Mouse (Mus musculus): ENCODE data around the gene Kirrel3. TPM values are rescaled to one million over a fixed set of nuclear protein-coding genes. Genes with fewer than 3 reads are reported as not detected.

Gene Kirrel3
- polyA plus RNA-seq, 1 experiment from 2014 or later, result 3.5 TPM

DNA sequence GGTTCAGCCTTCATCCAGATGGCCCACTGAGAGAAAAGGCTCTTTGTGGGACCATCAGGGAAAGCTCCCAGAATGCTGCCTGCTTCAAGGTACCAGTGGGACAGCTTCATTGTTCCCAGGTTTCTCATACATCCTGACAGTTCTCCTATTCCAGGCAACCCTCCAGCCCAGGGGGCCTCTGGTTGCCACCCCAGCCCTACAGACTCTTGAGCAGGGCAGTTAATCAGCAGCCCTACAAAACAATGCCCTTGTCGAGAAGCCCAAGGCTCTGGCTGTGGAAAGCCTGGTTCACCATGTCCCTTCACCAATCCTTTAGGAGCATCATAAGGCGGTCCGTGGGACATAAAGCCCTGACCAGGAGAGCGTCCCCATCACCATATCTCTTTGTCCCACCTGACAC is 567.0 kb downstream of the Kirrel3 start:
- no peak overlapping the region for H3K4me2 ChIP-seq
- H3K4me3 ChIP-seq (replicated peaks), result no peak overlapping the region
- H3K27ac ChIP-seq, result no peak overlapping the region
- ATAC-seq (ENCODE audit: insufficient read depth, low FRiP score, low read depth), result no peak
- no peaks in the 10 kb centered on the region for H3K27me3 ChIP-seq (replicated peaks)
- no peaks in the 10 kb centered on the region for H3K9me3 ChIP-seq
- H3K4me1 ChIP-seq, result no peaks in the 10 kb centered on the region
- 93% methylated on average over 4 of the region's 4 CpGs for WGBS
- no peaks in the 10 kb centered on the region for H3K36me3 ChIP-seq
- H3K9ac ChIP-seq, result no peak overlapping the region

GRCm38 (mm10) chr9:35053081-35053480 is 567.4 kb downstream of the Kirrel3 start:
- H3K4me2 ChIP-seq, result no peak overlapping the region
- no peak for ATAC-seq (ENCODE audit: insufficient read depth, low FRiP score, low read depth)
- H3K9me3 ChIP-seq, result no peaks in the 10 kb centered on the region
- H3K4me3 ChIP-seq (replicated peaks), result no peak overlapping the region
- H3K27me3 ChIP-seq (replicated peaks), result no peaks in the 10 kb centered on the region
- 92% methylated on average over 16 of the region's 16 CpGs for WGBS
- H3K9ac ChIP-seq, result no peak overlapping the region
- H3K36me3 ChIP-seq, result no peaks in the 10 kb centered on the region
- no peak overlapping the region for H3K27ac ChIP-seq
- no peaks in the 10 kb centered on the region for H3K4me1 ChIP-seq

DNA sequence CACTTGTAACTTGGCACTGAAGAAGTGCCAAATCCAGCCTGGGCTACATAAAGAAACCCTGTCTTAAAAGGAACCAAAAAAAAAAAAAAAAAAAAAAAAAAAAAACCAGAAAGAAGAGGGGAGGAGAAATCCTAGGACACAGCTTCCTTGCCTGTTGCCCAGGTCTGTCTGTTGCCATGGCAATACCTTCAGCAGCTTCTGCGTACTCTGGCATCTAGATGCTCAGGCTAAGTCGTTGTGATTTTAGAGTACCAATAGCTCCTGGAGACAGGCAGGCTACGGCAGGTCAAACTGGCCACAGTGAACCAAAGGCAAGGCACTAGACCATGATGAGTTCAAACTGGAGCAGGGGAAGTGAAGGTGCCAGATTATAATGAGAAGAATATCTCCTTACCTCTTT is 568.0 kb downstream of the Kirrel3 start:
- Histone ChIP-seq H3K36me3 (no peaks in the 10 kb centered on the region), H3K4me1 (no peaks in the 10 kb centered on the region), H3K27ac (no peak overlapping the region), H3K9me3 (no peaks in the 10 kb centered on the region), H3K4me3 (replicated peaks) (no peak overlapping the region), H3K9ac (no peak overlapping the region), H3K4me2 (no peak overlapping the region), H3K27me3 (replicated peaks) (no peaks in the 10 kb centered on the region)
- WGBS, result 86% methylated on average over 3 of the region's 3 CpGs
- ATAC-seq (ENCODE audit: insufficient read depth, low FRiP score, low read depth), result no peak

- no peak overlapping the region for H3K4me3 ChIP-seq (replicated peaks)
- H3K9ac ChIP-seq, result no peak overlapping the region
- ATAC-seq (ENCODE audit: insufficient read depth, low FRiP score, low read depth), result no peak
- no peak overlapping the region for H3K4me2 ChIP-seq
- H3K27me3 ChIP-seq (replicated peaks), result no peaks in the 10 kb centered on the region
- H3K27ac ChIP-seq, result no peak overlapping the region
- no peaks in the 10 kb centered on the region for H3K9me3 ChIP-seq
- H3K36me3 ChIP-seq, result no peaks in the 10 kb centered on the region
- 81% methylated on average over 11 of the region's 11 CpGs for WGBS
- H3K4me1 ChIP-seq, result no peaks in the 10 kb centered on the region
Observed at GRCm38 (mm10) chr9:35055528-35056330, 570.0 kb downstream of the Kirrel3 start.

GRCm38 (mm10) chr9:35056611-35057010 is 570.9 kb downstream of the Kirrel3 start:
- Histone ChIP-seq H3K27me3 (replicated peaks) (no peaks in the 10 kb centered on the region), H3K4me2 (no peak overlapping the region), H3K36me3 (no peaks in the 10 kb centered on the region), H3K4me1 (no peaks in the 10 kb centered on the region), H3K27ac (no peak overlapping the region), H3K9me3 (no peaks in the 10 kb centered on the region), H3K4me3 (replicated peaks) (no peak overlapping the region), H3K9ac (no peak overlapping the region)
- no peak for ATAC-seq (ENCODE audit: insufficient read depth, low FRiP score, low read depth)
- WGBS, result 84% methylated on average over 3 of the region's 3 CpGs

GRCm38 (mm10) chr9:35057631-35058030 is 571.9 kb downstream of the Kirrel3 start:
- H3K4me3 ChIP-seq (replicated peaks), result no peak overlapping the region
- WGBS, result 88% methylated on average over 6 of the region's 6 CpGs
- no peak for ATAC-seq (ENCODE audit: insufficient read depth, low FRiP score, low read depth)

GRCm38 (mm10) chr9:35058186-35058585 is 572.5 kb downstream of the Kirrel3 start:
- Histone ChIP-seq H3K27me3 (replicated peaks) (no peaks in the 10 kb centered on the region), H3K9ac (no peak overlapping the region), H3K4me3 (replicated peaks) (no peak overlapping the region), H3K4me2 (no peak overlapping the region), H3K9me3 (no peaks in the 10 kb centered on the region), H3K27ac (no peak overlapping the region), H3K4me1 (no peaks in the 10 kb centered on the region), H3K36me3 (no peaks in the 10 kb centered on the region)
- no peak for ATAC-seq (ENCODE audit: insufficient read depth, low FRiP score, low read depth)
- WGBS, result 84% methylated on average over 4 of the region's 4 CpGs

More at GRCm38 (mm10) chr9:35057631-35058030, 571.9 kb downstream of the Kirrel3 start:
- H3K4me1 ChIP-seq, result no peaks in the 10 kb centered on the region
- no peaks in the 10 kb centered on the region for H3K9me3 ChIP-seq
- H3K4me2 ChIP-seq, result no peak overlapping the region
- no peaks in the 10 kb centered on the region for H3K36me3 ChIP-seq
- no peaks in the 10 kb centered on the region for H3K27me3 ChIP-seq (replicated peaks)
- H3K27ac ChIP-seq, result no peak overlapping the region
- H3K9ac ChIP-seq, result no peak overlapping the region

- Histone ChIP-seq H3K4me1 (no peaks in the 10 kb centered on the region), H3K4me2 (no peak overlapping the region), H3K4me3 (replicated peaks) (no peak overlapping the region), H3K9ac (no peak overlapping the region), H3K9me3 (no peaks in the 10 kb centered on the region), H3K27me3 (replicated peaks) (no peaks in the 10 kb centered on the region), H3K36me3 (no peaks in the 10 kb centered on the region), H3K27ac (no peak overlapping the region)
- WGBS, result 87% methylated on average over 2 of the region's 2 CpGs
- ATAC-seq (ENCODE audit: insufficient read depth, low FRiP score, low read depth), result no peak
Observed at GRCm38 (mm10) chr9:35058596-35059354, 573.1 kb downstream of the Kirrel3 start.

- no peaks in the 10 kb centered on the region for H3K9me3 ChIP-seq
- ATAC-seq (ENCODE audit: insufficient read depth, low FRiP score, low read depth), result no peak
- H3K4me2 ChIP-seq, result no peak overlapping the region
- no peak overlapping the region for H3K27ac ChIP-seq
- H3K27me3 ChIP-seq (replicated peaks), result no peaks in the 10 kb centered on the region
- H3K4me3 ChIP-seq (replicated peaks), result no peak overlapping the region
- H3K36me3 ChIP-seq, result no peaks in the 10 kb centered on the region
- H3K9ac ChIP-seq, result no peak overlapping the region
- WGBS, result 87% methylated on average over 5 of the region's 5 CpGs
- H3K4me1 ChIP-seq, result no peaks in the 10 kb centered on the region
Observed at GRCm38 (mm10) chr9:35059881-35060280, 574.2 kb downstream of the Kirrel3 start.

GRCm38 (mm10) chr9:35061446-35061845 is 575.8 kb downstream of the Kirrel3 start:
- no peaks in the 10 kb centered on the region for H3K4me1 ChIP-seq
- no peaks in the 10 kb centered on the region for H3K9me3 ChIP-seq
- no peak for ATAC-seq (ENCODE audit: insufficient read depth, low FRiP score, low read depth)
- H3K4me3 ChIP-seq (replicated peaks), result no peak overlapping the region
- H3K27ac ChIP-seq, result no peak overlapping the region
- H3K4me2 ChIP-seq, result no peak overlapping the region
- no peaks in the 10 kb centered on the region for H3K27me3 ChIP-seq (replicated peaks)
- WGBS, result 69% methylated on average over 2 of the region's 2 CpGs
- no peak overlapping the region for H3K9ac ChIP-seq
- H3K36me3 ChIP-seq, result no peaks in the 10 kb centered on the region

Data from stomach, embryonic 15.5 days (tissue).